Mouse (Mus musculus) hindbrain, embryonic 15.5 days (tissue): ENCODE measurements around the gene Olfr275. TPM values are rescaled to one million over a fixed set of nuclear protein-coding genes. Genes with fewer than 3 reads are reported as not detected.

Experiments
- polyA plus RNA-seq: library from polyadenylated mRNA; unstranded; fragments of >200 nt; fragmentation: Nextera tagmentation; extraction: Ambion mirVana; gene quantifications from 2 replicates; pipeline ENCODE4 v1.2.1, GENCODE M21; 2015

Gene Olfr275
- polyA plus RNA-seq, 1 experiment from 2014 or later = not detected

Other genes starting within 250 kb of the Olfr275 start
- not detected in 2 replicates for gene Toporsl, start 218.3 kb upstream of the Olfr275 start, polyA plus RNA-seq
- not detected in 2 replicates for gene Olfr273, start 44.6 kb downstream of the Olfr275 start, polyA plus RNA-seq
- gene Olfr272, start 104.6 kb downstream of the Olfr275 start, polyA plus RNA-seq = not detected in 2 replicates
- gene Olfr270, start 149.9 kb downstream of the Olfr275 start, polyA plus RNA-seq = not detected in 2 replicates
- not detected in 2 replicates for gene Nipsnap3a, start 174.7 kb downstream of the Olfr275 start, polyA plus RNA-seq
- 165 and 168 TPM in 2 replicates for gene Nipsnap3b, start 197.3 kb downstream of the Olfr275 start, polyA plus RNA-seq